Mouse (Mus musculus) CH12.LX (cell line): ENCODE measurements at regions not wholly inside any gene's neighbourhood (a gene's known extent, or its start where the extent isn't known, plus 50 kb on each side); places are given as distances from the start of the nearest gene placed in this dataset.

ENCODE experiments used
- MAZ ChIP-seq: IDR thresholded peaks from 2 replicates; pipeline ENCODE4 v1.6.1; 2012; ENCODE audit warnings: low read depth, mild to moderate bottlenecking, inconsistent platforms, low read length, improper control_type of control experiment, moderate library complexity
- RCOR1 ChIP-seq: conservative IDR thresholded peaks from 2 replicates; pipeline ENCODE4 v1.6.1; 2012; ENCODE audit warnings: low read depth, mild to moderate bottlenecking, inconsistent platforms, low read length, improper control_type of control experiment
- ZMIZ1 ChIP-seq: IDR thresholded peaks from 2 replicates; pipeline ENCODE4 v1.6.1; 2012; ENCODE audit warnings: low read depth, mild to moderate bottlenecking, inconsistent platforms, low read length, improper control_type of control experiment

GRCm38 (mm10) chr13:10943877-10944276 lies 583.2 kb upstream of the Chrm3 start:
- TF ChIP-seq RCOR1 (no peak), MAZ (no peak), ZMIZ1 (no peak)
